Mouse (Mus musculus): Measurements from ENCODE around the gene Ccdc107.

Ccdc107 gene

GRCm38 (mm10) chr4:43513791-43514190 is 21.1 kb downstream of the Ccdc107 start:
- DNase-seq: no peak

- no peak for DNase-seq
Observed at GRCm38 (mm10) chr4:43515764-43516708, 23.3 kb downstream of the Ccdc107 start.

- DNase-seq: no peak
Observed at GRCm38 (mm10) chr4:43519551-43519950, 26.9 kb downstream of the Ccdc107 start.

GRCm38 (mm10) chr4:43519956-43520355 is 27.3 kb downstream of the Ccdc107 start:
- DNase-seq: peak; percentile 89

GRCm38 (mm10) chr4:43527880-43528279 is 35.2 kb downstream of the Ccdc107 start:
- DNase-seq: no peak

- DNase-seq: no peak
Observed at GRCm38 (mm10) chr4:43528487-43528886, 35.8 kb downstream of the Ccdc107 start.

- no peak for DNase-seq
Observed at GRCm38 (mm10) chr4:43530081-43530501, 37.4 kb downstream of the Ccdc107 start.

GRCm38 (mm10) chr4:43530581-43530980 is 37.9 kb downstream of the Ccdc107 start:
- DNase-seq: peak; percentile 84

- DNase-seq: no peak
Observed at GRCm38 (mm10) chr4:43533270-43533669, 40.6 kb downstream of the Ccdc107 start.

- no peak for DNase-seq
Observed at GRCm38 (mm10) chr4:43535628-43536027, 42.9 kb downstream of the Ccdc107 start.

GRCm38 (mm10) chr4:43536031-43536430 is 43.3 kb downstream of the Ccdc107 start:
- no peak for DNase-seq

- DNase-seq: no peak
Observed at GRCm38 (mm10) chr4:43542044-43542443, 49.3 kb downstream of the Ccdc107 start.
